Mouse (Mus musculus): ENCODE measurements at regions not wholly inside any gene's neighbourhood (a gene's known extent, or its start where the extent isn't known, plus 50 kb on each side); places are given as distances from the start of the nearest gene placed in this dataset.

DNA sequence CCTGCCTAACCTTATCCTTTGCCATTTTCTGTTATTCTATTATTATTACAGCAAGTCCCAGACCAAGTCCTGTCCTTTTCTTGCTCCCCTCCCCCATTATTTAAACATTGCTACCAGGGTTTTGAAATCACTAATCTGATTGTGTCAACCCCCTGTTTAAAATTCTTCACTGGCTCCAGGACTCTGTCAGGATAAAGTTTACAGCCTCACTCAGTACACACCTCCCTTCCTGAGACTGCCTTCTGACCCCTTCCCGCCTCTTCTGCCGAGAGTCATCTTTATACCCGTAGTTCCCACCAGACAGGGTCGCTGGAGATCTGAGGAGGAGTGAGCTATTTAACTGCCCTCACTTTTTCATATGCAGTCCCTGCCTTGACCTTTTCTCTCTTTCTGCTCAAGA is 110.3 kb upstream of the Syt6 start:
- ATAC-seq, result no peak

DNA sequence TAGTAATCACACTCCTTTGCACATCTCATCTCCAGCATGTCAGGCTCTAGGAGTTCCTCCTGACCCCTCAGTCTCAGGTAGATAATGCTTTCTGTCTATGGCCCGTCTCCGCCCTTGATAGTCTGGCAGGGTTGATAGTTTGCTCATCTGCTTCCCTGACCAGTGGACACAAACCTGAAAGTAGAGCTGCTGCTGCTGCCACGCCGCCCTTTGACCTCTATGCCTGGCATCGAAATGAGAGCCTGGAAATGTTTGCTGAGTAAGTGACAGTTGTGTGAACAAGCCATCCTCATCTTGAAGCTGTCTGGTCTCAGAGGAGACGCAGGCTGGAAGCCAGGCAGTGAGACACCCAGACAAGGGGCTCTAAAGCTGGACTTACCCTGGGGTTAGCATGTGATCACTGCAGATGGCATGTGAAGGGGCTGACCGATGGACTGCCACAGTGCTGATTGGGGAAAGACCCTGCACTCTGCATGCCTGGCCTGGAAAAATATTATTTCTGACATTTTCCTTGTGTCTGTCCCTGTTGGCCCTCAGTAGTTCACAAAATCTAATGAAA is 109.8 kb upstream of the Syt6 start:
- no peak for ATAC-seq

DNA sequence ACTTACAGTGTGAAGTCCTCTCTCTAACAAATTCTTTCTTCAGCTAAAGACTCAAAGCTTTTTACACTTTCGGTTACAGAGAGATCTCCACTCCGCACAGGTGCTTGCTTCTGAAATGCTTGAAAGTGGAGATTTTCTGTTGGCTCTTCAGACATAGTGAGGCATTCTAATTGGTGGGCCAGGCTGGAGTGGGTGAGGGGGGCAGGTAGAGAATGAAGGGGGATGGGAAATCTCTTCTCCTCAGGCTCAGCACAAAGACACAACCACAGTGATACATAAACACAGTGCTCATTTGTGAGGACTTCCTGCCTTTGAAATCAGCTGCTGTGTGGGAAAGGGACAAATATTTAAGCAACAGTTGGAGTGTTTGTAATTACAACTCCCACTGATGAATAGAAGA is 109.1 kb upstream of the Syt6 start:
- ATAC-seq, result peak; percentile 28

DNA sequence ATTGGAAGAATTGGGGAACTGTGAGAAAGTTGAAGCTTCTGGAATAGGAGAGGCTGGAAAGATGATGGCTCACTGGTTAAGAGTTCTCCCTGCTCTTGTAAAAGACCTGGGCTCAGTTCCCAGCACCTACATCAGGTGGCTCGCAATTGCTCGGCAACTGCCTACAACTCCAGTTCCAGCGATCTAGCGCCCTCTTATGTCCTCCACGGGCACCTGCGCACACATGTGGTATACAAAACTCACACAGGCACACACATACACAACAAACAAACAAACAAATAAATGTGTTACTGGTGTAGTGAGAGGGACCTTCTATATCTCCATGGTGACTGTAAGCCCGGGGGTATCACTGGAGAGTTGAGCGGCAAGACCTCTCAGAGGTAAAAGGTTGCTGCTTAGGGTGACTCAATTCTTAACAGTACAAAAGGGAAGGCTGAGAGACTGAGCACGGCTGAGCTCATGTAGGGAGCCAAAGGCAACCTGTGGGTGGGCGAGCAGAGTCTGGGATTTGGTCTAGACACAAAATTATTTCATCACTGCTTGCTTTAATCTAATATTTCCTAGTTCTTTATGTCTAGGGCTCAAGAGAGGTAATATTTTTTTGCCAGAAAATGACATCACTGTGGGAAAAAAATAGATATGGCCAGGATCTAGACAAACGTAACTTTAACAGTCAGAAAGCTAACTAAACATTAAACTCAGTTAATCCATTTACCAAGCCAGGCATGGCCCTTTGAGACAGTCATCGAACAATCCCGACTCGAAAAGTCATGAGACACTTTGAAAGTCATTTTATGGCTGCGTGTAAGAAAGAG is 104.2 kb upstream of the Syt6 start:
- ATAC-seq, result no peak

DNA sequence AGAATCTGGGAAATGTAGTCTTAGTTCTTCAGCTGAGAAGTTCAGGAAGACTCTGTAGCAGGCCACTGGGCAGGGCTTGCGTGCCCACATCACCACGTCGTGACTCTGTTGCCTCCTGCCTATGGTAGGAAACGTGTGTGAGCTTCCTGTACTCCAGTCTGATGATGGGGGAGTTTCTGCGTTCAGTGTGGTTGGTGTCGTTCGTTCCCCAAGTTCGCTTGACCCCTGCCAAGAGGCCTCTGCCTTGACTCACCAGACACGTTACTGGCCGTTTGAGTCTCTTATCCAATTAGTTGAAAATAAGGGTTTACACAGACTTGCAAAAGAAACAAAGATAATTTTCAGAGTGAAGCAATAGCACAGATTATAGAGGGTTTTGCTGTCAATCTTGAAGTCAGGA is 102.4 kb upstream of the Syt6 start:
- ATAC-seq, result no peak

DNA sequence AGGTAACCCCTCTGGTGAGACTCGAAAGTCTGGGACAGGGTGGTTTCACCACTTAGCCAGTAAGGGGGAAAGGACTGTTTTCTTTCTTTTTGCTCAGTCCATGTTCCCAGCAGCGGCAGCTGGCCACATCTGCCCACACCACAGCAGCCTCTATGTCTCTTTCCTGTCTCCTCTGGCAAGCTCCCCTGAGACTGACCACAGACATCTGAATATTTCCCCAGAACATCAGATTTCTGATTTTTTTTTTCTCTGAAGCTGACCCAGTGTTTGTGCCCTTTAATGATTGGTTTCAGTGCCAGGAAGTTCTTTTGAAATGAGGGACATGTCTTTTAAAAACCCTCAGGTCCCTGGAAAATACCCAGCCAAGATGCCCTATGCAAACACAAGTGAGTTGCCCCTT is 101.7 kb upstream of the Syt6 start:
- ATAC-seq, result no peak

DNA sequence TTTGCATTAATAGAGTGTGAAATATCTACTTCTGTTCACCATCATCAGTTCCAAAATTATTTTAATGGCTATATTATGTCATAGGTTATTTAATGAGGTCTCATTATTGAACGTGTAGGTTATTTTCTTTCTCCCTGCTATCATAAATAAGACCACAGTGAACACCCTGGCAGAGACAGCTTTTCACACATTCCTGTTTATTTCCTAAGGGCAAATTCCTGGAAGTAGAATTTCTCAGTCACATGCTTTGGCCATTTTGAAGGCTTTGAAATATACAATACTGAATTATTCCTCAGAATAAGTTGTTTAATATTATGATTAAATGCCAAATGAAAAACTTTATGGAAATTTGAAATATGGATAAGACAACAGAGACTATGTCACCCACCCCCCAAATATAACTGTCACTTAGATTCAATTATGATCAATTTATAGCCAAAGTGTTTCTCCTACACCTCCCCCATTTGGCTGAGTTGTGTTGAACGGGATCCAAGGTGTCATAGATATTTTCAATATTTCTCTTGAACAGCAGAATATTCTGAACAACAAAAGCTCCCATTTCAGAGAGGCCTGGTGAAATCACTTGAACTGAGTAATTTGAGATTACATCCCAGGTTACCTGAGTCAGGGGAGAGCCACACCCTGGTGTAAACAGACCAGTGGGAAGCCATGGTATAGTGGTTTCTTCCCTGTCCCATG is 95.0 kb upstream of the Syt6 start:
- ATAC-seq, result no peak

- ATAC-seq, result no peak
These were observed 94.4 kb upstream of the Syt6 start for GRCm38 (mm10) chr3:103480676-103481075.

DNA sequence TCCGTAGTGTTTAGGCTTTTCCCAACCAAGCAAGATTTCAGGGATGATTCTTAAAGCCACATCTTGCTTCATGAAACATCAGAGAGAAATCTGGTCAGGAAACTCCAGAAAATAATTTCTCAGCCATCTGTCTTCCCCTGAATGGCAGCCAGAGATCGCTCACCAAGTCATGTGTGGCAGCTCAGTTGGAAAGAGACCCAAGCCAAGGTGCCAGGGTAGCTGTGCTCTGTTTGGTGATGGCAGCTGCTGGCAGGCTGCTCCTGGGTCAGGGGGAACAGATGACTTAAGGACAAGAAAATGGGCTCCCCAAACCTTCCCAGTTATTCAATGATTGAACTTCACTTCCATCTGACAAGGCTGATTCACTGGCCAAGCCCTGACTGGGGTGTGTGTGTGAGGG is 91.7 kb upstream of the Syt6 start:
- ATAC-seq, result no peak

DNA sequence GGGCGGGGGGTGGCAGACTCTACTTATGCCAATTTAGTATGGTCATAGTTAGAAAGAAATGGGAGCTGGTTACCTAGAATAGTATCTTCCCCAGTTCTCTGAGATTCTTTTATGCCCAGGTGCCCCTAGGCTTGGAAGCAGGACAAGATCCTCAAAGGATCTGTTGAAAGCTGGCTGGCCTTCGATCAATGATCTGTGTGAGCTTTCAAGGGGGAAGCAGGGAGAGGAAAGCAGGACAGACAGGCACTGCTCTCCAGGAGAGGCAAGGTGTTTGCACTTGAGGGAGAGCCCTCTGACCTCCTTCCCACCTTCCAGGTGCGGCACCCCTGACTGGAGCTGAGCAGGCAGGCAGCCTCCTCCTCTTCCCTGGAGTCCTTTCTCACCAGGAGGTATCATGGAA is 91.3 kb upstream of the Syt6 start:
- ATAC-seq, result no peak

- no peak for ATAC-seq
These were observed 85.2 kb upstream of the Syt6 start for GRCm38 (mm10) chr3:103489786-103490185.

DNA sequence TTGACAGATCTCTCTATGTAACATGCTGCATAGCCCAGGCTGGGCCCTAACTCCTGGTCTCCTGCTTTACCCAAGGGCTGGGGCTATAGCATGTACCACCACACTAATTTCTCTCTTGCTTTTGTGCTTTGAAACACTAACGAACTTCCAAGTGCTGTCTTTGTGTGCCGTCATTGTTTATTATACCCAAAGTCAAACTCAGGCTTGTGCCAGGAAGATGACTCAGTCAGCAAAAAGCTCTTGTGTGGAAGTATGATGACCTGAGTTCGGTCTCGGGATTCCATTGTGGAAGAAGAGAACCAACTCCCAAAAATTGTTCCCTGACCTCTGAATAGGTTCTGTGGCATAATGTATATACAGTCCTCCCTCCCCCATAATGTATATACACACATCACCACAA is 84.1 kb upstream of the Syt6 start:
- ATAC-seq, result no peak

DNA sequence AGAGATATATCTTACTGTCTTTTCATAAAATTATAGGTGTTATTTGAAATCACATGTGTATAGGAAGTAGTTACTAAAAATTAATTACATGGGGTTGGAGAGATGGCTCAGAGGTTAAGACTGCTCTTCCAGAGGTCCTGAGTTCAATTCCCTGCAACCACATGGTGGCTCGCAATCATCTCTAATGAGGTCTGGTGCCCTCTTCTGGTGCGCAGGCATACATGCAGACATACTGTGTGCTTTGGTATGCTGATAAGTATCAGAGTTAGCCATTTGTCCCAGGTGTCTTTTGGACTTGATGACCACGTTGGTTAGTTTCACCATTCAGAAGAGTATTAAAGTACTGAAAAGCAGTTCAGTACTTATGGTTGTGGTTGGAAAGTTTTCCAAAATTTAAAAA is 82.8 kb upstream of the Syt6 start:
- ATAC-seq, result no peak

DNA sequence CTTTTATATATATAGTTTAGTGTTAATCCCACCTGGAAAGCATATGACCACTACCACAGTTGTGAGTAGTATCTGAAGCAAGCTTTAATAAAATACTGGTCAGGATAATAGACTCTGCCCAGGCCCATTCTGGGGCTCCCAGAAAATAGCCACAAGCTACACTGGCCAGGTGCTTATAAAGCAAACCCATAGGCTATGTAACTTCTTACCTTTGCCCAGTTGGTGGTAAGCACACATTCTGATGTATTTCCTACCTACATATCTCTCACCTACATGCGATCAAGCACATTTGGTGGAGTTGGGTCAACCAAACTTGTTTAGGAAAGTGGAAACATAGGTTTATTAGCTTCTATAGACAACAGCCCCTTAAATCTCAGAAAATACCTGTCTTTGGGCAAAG is 81.4 kb upstream of the Syt6 start:
- no peak for ATAC-seq

DNA sequence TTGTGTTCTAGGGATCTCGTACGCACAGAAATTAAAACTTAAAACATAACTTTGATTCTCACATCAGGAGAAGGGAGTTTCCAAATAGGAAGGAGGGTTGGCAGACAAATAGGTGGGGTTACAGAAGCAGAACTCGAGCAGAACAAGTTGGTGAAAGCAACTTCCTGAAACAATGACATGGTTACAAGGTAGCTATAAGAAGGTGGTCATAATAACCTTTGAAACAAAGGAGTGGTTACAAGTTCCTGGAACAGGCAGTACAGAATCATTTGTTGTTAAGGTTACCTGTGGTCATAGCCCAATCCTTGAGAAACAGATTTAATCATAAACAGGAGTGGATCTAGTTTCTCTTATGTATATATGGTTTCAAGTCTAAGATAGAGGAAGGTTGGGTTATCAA is 81.0 kb upstream of the Syt6 start:
- ATAC-seq, result peak; percentile 80

DNA sequence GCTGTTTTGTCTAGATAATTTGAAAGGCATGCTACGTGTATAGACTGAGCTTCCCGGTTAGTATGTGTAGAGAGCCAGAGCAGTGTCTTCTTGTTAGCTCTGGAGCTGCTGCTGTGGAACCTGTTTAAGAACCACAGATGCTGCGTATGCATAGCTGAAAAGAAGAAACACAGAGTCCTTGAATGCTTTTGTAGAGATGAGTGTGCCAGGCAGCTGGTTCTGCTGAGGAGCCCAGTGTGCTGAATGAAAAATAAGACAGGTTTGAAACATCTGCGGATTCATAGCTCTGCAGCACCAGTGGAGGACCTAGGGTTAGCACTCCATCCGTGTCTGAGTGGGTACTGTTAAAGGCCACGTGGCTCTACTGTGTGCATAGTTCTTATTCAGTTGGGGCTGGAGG is 78.9 kb upstream of the Syt6 start:
- no peak for ATAC-seq

GRCm38 (mm10) chr3:103496683-103497082 is 78.3 kb upstream of the Syt6 start:
- no peak for ATAC-seq

DNA sequence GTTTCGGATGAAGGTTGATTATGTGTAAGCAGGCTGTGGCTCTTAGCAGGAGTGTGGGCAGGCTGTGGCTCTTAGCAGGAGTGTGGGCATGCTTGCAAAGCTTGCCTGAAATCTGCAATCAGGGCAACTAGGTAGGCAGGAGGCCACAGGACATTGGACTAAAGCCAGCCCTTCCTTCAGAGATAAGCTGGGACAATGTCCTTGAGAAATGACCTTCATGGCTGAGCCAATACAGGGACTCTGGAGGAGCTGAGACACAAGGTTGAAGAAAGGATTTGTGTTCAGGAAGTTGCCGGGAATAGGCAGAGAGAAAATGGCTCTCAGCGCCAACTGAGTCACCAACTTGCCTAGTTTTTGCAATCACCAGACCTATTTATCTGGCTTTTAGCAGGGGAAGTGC is 77.3 kb upstream of the Syt6 start:
- no peak for ATAC-seq

DNA sequence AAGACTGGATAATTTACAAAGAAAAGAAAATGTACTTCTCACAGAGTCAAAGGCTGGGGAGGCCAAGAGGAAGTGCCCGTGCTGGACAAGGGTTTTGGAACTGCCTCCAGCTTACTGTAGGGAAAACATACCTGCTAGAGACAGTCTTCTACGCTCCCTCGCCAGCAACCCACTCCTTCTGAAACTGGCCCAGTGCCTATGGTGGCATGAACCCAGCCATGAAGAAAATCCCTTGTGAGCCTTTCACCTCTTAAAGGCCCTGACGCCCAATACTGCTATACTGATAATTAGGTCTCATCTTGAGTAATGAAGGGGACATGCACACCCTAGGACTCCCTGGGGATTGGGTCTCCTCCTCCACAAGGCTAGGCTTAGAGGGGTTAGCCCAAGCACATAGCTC is 76.6 kb upstream of the Syt6 start:
- ATAC-seq, result no peak

DNA sequence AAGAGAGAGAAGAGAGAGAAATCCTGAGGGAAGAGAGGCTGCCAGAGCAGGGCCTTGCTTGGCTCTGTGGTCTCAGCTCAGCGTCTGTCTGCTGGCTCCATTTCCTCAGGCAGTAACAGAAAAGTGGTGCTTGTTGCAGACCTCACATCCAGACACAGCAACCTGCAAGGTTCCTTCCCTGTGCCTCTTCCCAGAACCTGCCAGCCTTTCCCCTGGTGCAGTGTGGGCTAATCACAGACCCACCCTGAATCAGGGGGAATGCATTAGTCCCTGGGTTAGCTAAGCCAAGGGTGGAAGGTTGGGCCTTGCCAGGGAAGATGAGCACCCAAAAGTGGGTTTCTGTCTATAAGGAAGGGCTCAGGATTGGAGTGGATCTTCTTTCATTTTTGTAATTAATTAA is 75.2 kb upstream of the Syt6 start:
- no peak for ATAC-seq

GRCm38 (mm10) chr3:103500366-103500765 is 74.7 kb upstream of the Syt6 start:
- ATAC-seq, result no peak

DNA sequence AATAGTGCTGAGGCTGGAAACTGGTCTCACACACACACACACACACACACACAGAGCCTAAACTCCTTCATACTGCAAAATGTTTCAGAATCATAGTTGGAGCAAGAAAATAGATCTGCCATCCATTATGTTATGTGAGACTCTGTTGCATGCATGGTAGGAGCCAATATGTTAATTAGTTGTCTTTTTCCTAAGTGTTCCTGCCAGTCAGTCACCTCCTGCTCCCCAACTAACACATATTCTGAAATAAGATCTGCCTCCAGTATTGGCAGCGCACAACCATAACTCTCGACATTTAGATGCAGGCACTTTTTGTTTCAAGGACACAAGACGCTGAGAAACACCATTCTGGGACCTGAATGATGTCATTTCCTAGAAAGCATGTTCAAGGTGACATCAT is 70.9 kb upstream of the Syt6 start:
- ATAC-seq, result no peak

GRCm38 (mm10) chr3:103513411-103513810 is 61.6 kb upstream of the Syt6 start:
- ATAC-seq, result no peak

- no peak for ATAC-seq
These were observed 61.0 kb upstream of the Syt6 start for GRCm38 (mm10) chr3:103514061-103514460.
